Mouse (Mus musculus) urinary bladder, postnatal 25 days (tissue): ENCODE data around the gene Vmn1r230.

Experiments used
- DNase-seq: peaks from one replicate; pipeline ENCODE4 v3.0.0; 2022; ENCODE audit warnings: low spot score

Vmn1r230 gene

DNA sequence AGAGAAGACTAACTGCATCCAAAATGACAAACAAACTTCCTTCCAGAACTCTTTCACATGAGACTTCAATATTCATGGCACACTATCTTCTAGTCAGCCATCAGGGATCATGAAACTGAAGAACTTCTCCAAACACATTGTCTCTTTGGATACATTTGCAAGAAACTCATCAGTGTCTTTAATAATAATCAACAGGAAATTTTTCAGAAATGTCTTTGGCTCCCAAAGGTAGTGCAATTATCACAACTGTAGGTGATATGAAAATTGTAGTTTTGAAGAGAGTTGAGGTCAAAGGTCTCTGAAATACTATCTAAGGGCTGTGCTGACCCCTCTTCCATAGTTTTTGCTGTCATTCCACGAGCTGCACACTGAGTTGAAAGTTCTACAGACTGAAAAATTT, at the start of gene Vmn1r230:
TSS of gene Vmn1r230 (plus strand) at position 301 of the 400 bp plus-strand sequence.
- DNase-seq, result no peak

DNA sequence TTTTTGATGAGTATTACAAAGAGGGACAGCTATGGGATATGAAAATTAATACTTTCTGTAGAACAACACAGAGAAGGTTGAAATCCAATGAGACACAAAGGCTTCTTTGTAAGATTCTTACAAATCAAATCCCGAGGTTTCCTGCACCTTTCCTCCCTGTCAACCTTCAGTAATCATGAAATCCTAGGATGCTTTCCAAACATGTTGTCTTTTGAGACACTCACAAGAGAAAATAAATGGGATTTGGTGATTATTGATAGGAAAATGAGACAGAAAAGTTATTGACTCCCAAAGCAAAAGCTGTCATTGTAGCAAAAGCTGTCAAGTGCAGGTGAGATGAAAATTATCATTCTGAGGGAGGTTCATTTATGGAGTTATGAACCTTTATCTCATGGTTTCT, 29.0 kb upstream of the Vmn1r230 start, which contains the start of gene Vmn1r229:
TSS of gene Vmn1r229 (plus strand) at position 301 of the 400 bp plus-strand sequence.
- DNase-seq, result no peak
